Mouse (Mus musculus) inflammation-experienced regulatory T-cells, adult 6 months (primary cell): ENCODE measurements around the gene Rnpep. TPM values are rescaled to one million over a fixed set of nuclear protein-coding genes. Genes with fewer than 3 reads are reported as not detected.
"Not testable (repeated sequence)": the region's sequence is repeated elsewhere in the genome, so short reads cannot be mapped to it uniquely, and the experiment has no call there.

ENCODE experiments used
- ATAC-seq: one replicate; pipeline ENCODE4 v1.8.0; 2017
- polyA plus RNA-seq, 3 experiments: library from polyadenylated mRNA; unstranded; fragments of 100-300 nt; shearing (Covaris generic); gene quantifications; one replicate each; pipeline ENCODE4 v1.2.1; 2017

Gene Rnpep
- polyA plus RNA-seq, 3 experiments from 2014 or later, result 38.8 to 58.9 (median 50.7) TPM

DNA sequence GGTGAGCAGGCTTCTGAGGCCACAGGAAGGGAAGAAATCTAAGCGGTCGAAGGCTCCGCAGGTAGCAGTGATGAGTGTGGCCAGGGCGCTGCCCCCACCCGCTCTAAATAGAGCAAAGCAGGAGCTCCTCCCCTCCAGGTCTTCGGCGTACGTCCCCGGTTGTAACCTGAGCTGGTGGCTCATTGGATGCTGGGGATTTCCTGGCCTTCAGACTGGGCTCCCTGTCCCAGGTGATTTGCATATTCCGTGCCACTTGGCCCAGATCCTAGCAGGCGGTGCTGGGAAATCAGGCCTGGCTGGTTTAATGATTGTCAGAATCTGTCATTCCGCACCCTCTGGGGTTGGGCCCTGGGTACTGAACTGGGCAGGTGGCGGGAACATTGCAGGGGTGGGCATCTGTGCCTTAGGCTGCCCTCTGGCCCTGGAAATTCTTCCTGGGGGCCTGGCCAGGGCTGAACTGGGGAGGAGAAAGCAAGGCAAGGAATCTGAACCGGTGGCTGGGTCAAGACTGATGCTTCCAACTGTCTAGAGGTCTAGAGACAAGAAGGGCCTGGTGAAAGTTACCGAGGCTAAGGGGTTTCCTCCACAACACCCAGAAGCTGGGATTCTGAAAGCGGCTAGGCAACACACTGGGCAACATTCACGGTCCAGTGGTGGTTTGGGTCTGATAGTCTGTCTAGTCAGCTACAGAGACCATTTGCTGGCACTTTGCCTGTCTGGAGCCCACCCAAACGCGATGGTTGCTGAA is 25.3 kb downstream of the Rnpep start, which contains the start of gene Elf3:
Gene Elf3, minus strand, starts transcription at position 189 of the 748 bp plus-strand sequence.
- ATAC-seq, result no peak

DNA sequence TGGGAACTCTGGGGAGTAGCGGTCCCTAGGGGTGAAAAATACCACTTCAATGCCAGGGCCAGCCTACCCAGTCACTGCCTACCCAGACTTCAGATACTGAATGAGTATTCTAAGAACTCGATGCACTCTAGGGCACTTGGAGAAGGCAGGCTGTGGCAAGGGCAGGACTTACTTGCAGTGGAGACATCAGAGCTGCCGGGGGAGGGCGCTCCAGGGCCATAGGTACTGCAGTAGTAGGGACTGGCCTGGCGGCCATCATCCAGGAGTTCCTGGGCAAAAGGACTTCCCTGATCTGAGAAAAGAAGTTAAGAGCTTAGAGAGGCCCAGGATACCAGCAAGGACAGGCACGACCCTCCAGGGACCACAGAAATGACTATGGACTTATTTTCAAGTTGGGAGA is 27.6 kb downstream of the Rnpep start:
- no peak for ATAC-seq

DNA sequence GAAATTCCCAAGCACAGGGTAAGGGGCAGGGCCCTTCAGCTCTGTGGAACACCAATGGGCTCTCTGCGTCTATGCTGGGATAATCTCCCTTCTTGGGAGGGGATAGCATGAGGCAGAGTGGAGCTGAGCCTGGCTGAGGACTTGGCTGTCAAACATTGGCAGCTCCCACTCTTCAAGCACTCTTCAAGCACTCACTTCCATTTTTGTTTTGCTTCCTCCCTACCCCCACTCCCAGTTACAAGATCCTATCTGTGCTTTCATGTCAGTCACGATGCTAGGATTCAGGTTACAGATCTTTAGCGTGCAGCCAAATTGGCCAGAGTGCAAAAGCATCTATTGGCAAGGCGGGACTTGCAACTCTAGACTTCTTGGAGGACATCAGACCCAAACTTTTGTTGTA is 31.0 kb downstream of the Rnpep start:
- ATAC-seq, result no peak

DNA sequence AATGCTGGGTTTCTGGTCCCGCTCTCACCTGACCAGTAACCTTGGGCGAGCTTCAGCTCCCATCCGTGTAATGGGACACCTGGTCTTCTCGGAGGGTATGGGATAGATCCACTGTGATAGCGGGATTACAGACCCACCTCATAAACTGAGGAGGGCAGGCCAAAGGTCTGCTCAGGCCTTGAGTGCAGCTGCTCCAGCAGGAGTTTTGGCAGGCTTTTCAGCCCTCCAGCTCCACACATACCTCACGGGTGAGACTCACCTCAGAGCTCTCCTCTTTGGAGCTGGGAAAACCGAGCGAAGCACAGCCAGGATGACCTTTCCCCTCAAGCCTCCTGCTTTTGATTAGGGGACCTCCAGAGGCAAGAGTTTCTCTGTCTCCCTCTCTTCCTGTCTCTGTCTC is 32.5 kb downstream of the Rnpep start:
- ATAC-seq, result no peak

DNA sequence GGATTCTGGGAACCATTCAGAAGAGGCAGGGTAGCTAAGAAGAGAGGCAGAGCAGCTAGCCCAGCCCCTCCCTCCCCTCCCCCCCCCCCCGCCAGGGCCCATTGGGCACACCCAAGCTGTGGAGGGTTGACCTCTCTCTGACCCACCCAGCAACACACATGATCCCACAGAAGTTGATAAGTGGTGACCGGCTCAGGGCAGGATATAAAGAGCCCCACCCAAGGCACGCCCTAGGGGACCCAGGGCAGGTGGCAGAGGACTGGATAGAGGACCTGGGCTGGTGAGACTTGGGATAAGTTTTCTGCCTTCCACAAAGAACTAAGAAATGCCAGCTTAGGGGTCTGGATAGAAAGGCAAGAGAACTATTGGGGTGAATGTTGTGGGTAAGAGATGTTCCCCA is 33.2 kb downstream of the Rnpep start:
- ATAC-seq, result no peak

DNA sequence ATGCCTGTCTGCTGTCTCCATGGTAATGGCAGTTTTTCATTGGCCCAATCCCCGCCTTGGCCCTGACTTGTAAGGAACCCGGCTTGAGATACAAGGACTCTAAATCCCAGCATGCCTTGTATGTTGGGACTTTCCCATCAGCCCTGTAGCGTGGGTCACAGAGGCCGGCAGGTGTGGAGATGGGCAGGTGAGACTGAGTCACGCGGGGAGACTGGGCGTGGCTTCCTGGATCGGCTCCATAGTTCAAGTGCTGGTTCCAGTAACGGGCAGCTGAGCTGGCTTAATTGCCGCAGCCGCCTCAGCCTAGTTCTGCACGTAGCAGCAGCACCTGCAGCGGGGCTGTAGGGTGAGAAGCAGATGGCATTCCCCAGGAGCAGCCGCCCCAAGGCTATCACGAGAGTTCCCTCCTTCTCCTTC is 35.4 kb downstream of the Rnpep start:
- no peak for ATAC-seq

DNA sequence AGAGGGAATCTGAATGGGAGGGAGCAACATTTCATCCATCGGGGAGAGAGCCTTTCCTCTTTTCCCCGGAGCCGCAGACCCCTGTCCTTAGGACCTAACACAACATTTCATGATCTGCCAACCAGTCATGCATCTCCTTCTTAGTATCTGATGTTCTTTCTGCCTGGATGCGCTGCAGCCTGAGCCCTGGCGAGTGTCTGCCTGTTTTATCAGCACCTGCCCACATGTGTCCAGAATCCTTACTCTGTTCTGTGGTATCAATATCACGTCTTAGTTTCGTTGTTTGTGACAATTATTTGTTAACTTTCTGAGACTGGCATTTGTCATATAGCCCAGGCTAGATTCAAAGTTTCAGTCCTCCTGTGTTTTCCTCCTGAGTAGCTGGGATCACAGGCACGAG is 39.9 kb downstream of the Rnpep start:
- no peak for ATAC-seq

DNA sequence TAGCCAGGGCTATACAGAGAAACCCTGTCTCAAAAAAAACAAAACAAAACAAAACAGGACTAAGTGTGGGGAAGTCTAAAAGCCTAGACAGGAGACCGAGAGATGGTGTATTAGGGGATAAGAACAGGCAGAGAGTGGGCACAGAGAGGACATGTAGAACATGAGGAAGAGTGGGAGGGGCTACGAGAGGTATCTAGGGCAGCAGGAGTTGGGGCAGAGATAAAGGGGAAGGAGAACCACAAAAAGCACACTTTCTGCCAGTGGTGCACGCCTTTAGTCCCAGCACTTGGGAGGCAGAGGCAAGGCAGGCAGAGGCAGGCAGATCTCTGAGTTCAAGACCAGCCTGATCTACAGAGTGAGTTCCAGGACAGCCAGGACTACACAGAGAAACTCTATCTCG is 43.7 kb downstream of the Rnpep start:
- not testable (repeated sequence) for ATAC-seq

DNA sequence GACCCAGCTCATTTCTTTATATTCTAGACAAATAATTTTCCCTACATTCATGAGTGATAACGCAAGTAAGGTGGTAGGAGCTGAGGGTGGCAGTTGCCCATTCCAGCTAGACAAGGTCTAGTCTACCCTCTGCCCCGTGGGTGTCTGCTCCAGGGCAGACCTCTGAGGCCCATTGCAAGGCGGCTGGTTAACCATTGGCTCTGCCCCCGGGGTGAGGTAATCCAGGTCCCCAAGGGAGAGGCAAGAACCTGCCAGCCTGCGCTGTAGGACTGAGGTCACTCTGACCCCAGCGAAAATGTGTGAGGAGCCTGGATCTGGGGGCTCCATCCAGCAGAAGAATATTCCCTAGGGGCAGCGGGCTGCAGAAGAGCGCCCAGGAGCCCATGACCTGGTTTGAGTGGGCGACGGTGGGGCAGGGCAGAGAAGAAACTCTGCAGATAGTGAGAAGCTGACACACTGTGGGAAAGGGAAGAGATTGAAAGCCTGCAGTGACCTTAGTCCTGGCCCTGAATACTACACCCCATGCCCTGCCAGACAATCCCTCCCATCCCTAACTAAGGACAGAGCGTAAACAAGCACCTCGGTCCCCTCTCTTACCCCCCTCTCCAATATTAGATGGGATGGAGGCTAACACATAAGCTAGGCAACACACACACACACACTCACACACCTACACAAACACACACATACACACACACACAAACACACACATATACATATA is 46.6 kb downstream of the Rnpep start:
- no peak for ATAC-seq

DNA sequence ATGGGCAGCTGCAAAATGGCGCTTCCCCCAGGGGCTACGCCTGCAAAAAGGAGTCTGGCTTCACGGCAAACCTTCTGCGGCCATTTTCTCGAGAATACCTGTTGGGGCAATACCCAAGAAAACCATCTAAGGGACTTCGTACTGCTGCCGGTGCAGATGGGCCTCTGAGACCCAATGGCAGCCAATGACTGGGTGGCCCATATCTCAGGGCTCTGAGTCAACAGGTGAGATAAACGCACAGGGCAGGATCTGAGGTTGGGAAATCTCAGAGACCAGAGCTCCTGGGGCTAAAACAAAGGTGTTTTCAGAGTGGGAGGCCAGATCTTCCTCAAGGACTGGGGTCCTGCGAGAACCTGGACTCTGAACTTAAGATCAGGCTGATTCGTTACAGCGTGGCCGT is 49.1 kb downstream of the Rnpep start:
- ATAC-seq, result no peak

DNA sequence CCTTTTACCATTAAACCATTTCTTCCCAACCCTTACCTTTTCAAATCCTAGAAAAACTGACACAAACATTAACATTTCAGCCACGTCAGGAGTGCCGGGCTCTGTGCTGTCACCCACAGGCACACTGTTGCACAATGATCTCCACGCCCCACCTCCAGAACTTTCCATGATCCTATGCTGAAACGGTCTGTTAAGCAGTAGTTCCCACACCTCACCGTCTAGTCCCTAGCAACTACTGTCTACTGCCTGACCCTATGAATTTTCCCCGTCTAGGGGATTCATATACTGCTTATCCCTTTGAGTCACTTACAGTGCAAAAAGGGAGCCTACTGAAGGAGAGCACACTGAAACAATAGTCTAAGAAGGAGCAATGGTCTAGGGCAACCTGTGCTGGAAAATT is 49.9 kb downstream of the Rnpep start:
- no peak for ATAC-seq

DNA sequence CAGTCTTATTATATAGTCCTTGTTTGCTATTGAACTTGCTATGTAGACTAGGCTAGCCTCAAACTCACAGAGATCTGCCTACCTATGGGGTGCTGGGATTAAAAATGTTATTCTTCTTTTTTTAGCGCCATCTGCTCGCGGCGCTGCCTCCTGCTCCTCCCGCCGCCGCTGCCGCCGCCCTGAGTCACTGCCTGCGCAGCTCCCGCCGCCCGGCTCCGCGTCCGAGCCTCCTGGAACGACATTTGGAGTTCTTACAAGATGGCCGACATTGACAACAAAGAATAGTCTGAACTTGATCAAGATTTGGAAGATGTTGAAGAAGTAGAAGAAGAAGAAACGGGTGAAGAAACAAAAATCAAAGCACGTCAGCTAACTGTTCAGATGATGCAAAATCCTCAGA is 52.0 kb downstream of the Rnpep start:
- not testable (repeated sequence) for ATAC-seq

DNA sequence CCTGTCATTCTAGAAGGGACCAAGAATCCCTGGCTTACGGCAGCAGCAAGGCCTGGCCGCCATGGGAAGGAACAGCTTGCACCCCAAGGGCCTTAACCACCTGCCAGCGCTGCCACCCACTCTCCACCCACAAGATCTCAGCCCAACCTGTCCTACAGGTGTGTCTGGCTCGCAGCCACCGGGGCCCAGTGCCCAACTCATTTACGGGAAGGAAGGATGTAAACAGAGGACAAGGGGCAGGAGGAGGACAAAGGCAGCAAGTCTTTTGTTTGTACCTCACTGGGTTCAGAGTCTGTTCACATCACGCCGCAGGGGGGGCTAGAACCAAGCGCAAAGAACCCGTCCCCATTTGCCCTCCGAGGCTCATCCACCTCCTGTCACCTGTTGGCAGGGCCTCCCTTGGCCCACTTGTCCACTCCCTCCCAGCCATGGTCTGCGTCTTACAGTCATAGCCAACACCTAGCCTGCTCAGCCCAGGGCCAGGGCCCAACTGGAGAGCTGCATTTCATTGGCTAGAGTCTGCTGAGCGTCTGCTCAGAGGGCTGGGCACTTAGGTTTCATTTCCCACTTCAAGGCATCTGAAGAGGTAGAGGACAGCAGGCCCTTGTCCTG is 56.4 kb downstream of the Rnpep start:
- ATAC-seq, result no peak

DNA sequence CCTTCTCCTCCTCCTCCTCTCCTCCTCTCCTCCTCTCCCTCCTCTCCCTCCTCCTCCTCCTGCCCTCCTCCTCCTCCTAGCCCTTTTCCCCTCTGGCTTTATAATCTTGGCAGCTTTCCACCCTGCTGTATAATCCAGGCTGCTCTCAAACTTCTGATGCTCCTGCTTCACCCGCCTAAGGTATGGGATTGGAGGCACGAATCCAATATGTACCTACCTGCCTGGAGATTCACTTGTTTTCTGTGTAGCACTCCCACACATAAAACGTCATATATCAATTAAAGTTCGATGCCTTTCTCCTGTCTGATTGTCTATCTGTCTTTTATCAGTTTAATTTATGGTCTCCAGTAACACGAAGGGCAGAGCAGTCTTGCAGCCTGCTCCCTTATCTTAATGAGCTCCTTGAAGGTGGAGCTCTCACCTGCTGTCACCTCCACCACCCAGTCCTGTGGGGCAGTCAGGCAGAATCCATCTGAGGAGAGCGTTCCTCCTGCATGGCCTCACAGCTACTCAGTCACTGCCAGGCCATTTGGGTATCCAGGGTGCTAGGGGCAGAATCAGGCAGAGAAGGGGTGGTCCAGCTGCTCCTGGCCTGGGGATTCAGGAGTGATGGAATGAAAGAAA is 58.8 kb downstream of the Rnpep start:
- ATAC-seq, result no peak

DNA sequence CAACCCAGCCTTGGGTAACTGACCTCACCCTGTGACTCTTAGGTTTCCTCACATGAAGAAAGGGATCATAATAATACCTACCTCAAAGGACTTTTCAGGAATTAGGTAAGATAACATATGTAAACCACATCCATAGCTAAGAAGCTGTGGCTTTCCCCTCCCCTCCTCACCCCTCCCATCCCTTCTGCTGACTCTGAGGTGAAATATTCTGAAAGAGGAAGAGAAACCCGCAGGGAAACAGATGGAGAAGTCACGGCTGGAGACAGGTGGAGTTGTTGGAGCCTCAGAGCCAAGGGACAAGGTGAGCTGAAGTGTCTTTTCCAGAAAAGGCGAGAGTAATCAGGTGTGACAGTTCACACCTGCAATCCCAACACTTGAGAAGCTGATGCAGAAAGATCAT is 59.7 kb downstream of the Rnpep start:
- ATAC-seq, result no peak

DNA sequence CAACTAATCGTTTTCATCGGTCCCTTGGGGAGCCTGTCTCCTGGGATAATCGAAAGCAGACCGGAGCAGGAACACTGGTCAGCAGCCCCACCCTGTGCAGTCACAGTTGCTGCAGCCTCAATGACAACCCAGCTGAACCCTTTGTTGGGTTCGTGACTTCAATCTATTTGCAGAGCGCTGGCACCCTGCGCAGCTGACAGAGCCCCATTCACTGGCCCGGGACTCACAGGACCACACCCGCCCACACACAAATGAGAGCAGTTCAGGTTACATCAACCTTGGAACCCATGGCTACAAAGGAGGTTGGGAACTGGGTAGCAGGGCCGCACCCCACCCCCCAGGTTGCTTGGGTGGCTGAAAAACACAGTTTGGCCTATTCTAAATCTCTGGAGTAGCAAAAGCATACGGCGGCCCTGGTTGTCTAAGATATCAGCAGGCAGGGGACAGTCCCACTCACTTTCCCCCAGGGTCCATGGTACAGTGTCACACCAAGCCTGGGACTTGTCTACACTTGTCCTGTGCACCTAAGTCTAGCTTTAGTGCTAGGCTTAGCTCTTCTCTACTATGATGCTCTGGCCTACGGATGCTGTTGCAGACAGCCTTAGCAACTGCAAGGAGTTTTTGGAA is 66.2 kb downstream of the Rnpep start:
- no peak for ATAC-seq

DNA sequence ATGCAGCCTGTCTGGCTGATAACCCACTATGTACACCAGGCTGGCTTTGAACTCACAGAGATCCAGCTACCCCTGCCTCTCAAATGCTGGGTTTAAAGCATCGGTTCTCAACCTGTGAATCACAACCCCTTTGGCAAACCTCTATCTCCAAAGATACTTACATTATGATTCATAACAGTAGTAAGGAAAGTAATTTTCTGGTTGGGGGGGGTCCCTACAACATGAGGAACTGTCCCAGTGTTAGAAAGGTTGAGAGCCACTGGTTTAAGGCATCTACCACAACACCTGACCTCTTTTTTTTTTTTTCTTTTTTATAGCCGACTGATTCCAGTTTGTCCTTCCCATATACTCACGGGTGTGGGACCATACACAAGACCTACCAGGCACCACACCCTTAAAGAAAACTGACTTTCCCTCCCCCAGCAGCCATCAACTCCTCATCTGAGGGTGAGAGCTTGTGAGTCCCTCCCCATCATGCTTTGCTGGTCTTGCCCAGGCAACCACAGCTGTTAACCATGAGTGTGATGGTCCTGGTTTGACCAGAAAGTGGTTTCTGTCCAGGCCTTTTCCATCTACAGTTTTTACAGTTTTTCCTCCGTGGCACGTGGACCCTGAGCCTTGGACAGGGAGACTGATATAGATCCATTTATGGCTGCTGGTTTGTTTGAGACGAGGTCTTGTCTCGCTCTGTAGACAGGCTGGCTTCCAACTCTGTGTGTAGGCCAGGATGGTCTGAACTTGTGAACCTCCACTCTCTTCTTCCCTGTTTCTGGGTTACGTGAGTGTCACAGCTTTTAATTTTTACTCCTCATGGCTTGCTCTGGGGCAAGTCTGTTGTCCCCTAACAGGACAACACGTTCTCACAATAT is 69.9 kb downstream of the Rnpep start:
- ATAC-seq, result no peak
